Mouse (Mus musculus) bone marrow, adult 2 months (tissue): Measurements from ENCODE around the gene Gm17349.

Experiments
- CTCF ChIP-seq: fragments of 200-500 bp; IDR thresholded peaks from 2 replicates; pipeline ENCODE4 v1.5.1; 2011; ENCODE audit warnings: low read length, control low read depth; ENCODE audit not compliant: control insufficient read depth, insufficient read depth
- POLR2A ChIP-seq: fragments of 200-500 bp; IDR thresholded peaks from 2 replicates; pipeline ENCODE4 v1.6.1; 2011; ENCODE audit warnings: low read depth, mild to moderate bottlenecking, control low read depth, low read length, borderline replicate concordance; ENCODE audit not compliant: control insufficient read depth

- TF ChIP-seq CTCF (no peak), POLR2A (no peak)
These were observed 37.7 kb downstream of the Gm17349 start for GRCm38 (mm10) chr15:99667544-99667943.
